Mouse (Mus musculus): ENCODE data around the gene Hcar2. TPM values are rescaled to one million over a fixed set of nuclear protein-coding genes. Genes with fewer than 3 reads are reported as not detected.
A peak's percentile ranks its signal among the peaks of the same experiment; 100 is the strongest.

Hcar2 gene
- total RNA-seq, 2 experiments from 2014 or later = not detected

DNA sequence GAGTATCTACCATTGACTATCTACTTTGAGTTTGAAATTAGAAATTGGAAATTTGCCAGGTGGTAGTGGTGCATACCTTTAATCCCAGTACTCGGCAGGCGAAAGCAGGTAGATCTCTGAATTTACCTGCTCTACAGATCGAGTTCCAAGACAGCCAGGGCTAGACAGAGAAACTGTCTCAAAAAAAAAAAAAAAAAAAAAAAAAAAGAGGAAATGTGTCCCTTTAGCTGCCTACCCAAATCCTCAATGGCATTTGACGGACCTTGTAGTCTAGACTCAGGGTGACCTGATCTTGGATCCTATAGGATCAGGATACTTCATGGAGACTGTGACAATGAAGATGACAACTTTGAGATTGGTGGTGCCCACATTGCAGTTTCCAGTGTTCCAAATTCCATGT, 1.2 kb upstream of the Hcar2 start:
- intact Hi-C loops (cut with DNase I) = no loop called here
- no peak for DNase-seq (ENCODE audit: low spot score in 2 of 2)

DNA sequence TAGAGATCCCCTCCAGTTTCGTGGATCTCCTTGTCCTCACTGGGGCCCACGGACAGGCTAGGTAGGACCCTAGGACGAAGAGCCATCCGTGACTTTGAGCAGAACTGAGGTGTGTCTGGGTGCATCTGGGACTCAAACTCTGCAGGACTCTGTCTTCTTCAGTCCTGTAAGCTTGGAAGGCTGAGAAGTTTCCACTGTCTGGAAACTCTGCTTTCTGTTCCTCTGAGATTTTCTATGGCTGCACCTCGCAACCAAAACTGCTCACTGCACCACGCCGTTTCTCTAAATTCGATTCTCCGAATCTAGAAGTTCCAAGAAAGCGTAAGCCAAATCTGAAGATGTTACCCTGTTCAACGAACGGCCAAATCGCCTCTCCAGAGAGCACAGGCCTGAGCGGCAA, 1.4 kb downstream of the Hcar2 start:
- intact Hi-C loops (cut with DNase I) = no loop called here
- DNase-seq (ENCODE audit: low spot score in 2 of 2) = no peak

DNA sequence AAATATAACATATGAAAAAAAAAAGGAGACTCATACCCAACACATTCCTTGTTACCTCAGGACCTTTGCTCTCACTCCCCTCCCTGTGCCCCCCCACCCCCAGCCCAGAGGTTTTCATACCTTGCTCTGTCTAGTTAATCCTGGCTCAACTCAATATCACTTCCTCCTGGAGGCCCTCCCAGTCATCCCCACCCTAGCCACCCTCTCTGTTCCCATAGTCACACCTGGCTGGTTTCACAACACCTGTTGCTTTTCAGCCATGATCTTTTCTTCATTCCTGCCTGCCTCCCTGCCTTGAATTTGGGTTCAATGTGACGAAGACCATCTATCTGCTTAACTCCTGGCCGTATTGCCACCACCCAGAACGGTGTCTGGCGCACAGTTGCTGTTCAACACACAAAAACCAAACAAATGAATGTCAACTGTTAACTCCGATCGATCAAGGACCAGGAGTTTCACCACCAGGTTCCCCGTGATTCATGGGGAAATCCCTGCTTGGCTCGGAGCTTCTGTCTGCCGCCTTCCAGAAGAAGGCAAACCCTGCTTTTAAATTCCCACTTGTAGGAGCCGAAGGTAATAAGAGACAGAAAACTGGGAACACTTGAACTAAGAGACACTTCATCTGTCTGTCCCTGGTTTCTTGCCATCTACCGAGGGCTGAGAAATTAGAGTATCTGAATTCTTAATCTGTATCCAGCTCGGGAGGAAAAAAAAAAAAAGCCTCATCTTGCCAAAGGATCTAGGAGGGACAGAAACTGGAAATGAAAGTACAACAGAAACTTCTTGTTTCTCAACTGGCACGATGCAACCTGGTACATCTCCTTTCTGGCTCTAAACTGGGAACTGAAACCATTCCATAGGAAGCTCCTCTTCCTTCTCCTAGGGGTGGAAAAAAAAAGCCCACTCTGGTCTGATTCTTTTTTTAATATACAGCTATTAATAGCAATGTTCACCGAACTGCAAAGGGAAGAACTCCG, 2.6 kb downstream of the Hcar2 start:
- DNase-seq (ENCODE audit: low spot score in 2 of 2) = no peak
- intact Hi-C loops (cut with DNase I) = no loop called here

DNA sequence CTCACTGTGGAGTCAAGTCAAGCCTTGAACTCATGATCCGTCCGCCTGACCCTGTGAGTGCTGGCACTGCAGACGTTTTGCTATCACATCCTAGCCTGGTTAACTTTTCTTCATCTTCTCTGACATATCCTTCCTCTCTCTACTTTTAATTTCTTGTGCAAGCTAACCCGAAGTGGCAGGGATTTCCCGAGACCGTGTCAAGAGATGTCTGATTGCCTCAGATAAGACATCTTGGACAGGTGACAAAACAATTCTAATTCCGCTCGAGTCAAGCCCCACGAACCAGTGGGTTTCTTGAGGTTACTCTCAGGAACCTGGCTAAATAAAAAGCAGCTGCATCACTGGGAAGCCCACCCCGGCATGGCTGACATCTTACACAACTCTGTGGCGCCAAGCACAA, 6.5 kb downstream of the Hcar2 start:
- intact Hi-C loops (cut with DNase I) = no loop called here
- DNase-seq (ENCODE audit: low spot score in 2 of 2) = no peak

DNA sequence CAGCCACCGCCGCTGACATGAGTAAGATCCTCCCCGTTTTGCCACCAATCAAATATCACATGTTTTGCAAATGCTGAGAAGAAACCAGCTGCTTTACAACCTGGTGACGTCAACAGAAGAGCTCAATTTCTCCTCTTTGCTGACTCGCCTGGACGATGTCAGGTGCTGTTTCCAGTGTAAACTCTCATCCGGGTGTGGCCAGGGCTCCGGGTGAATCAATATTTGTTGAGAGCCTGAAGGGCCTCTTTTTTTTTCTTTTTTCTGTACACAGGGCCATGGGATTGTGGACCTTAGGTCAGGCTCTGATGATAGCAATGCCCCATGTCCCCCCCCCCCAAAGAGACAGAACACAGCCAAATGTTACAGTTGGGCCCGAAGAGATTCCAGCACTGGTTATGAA, 10.8 kb downstream of the Hcar2 start:
- DNase-seq (ENCODE audit: low spot score in 2 of 2) = no peak
- intact Hi-C loops (cut with DNase I) = no loop called here

GRCm38 (mm10) chr5:123853877-123854504, 11.3 kb downstream of the Hcar2 start:
- intact Hi-C loops (cut with DNase I) = no loop called here
- no peak for DNase-seq (ENCODE audit: low spot score in 2 of 2)

DNA sequence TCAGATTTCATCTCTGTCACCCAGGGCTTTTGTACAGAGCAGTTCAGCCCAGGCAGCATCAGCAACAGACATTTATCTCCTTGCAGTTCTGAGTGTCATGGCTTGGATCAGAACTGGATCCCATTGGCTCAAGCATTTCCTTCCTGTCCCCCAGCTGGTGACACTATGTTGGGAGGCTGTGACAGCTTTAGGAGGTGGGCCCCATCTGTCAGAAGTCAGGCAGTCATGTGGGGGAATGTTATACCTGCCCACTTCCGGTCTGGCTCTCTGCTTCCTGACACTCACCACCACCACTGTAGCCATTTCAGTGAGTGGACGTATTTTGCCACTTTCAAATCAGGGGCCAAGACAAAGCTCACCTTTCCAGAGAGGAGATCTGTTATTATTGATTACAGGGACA, 13.9 kb downstream of the Hcar2 start:
- intact Hi-C loops (cut with DNase I) = no loop called here
- no peak for DNase-seq (ENCODE audit: low spot score in 2 of 2)

- DNase-seq (ENCODE audit: low spot score in 2 of 2) = no peak
- intact Hi-C loops (cut with DNase I) = no loop called here
These were observed 21.0 kb downstream of the Hcar2 start for GRCm38 (mm10) chr5:123844316-123844715.

GRCm38 (mm10) chr5:123843816-123844215, 21.5 kb downstream of the Hcar2 start:
- intact Hi-C loops (cut with DNase I) = no loop called here
- no peak for DNase-seq (ENCODE audit: low spot score in 2 of 2)

DNA sequence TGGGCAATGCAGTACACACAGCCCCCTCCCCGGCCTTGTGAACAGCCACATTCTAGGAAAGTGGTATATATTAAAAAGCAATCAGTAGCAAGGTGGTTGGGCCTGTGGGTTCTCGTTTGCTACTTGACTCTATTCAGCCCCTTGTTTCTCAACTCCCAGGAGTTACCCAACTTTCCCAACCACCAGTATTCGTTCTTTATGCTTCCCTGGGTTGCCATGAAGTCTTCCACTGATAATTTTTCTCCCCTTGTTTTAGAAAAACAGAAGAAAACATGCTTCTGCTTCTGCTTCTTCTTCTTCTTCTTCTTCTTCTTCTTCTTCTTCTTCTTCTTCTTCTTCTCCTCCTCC, 22.4 kb downstream of the Hcar2 start:
- intact Hi-C loops (cut with DNase I) = no loop called here
- DNase-seq (ENCODE audit: low spot score in 2 of 2) = no peak

GRCm38 (mm10) chr5:123842221-123842934, 22.9 kb downstream of the Hcar2 start:
- DNase-seq (ENCODE audit: low spot score in 2 of 2) = no peak
- intact Hi-C loops (cut with DNase I) = no loop called here

DNA sequence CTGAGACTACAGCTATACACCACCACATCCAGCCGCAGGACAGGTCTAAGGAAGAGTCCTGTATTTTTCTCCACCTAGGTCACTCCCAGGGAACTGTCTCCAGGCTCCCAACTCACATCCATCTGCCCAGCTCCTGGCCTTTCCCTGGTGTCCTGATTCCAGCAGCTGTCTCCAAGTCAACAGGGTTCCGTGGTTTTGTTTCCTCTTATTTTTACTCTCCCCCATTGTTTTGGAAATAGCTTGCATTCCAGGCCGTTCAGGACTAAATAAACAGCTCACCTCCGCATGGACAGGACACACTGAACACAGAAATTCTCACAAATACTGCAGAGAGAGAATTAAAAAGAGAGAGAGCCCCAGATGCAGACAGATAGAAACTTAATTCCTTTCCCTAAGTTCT, 27.9 kb downstream of the Hcar2 start:
- DNase-seq (ENCODE audit: low spot score in 2 of 2) = no peak
- intact Hi-C loops (cut with DNase I) = no loop called here

DNA sequence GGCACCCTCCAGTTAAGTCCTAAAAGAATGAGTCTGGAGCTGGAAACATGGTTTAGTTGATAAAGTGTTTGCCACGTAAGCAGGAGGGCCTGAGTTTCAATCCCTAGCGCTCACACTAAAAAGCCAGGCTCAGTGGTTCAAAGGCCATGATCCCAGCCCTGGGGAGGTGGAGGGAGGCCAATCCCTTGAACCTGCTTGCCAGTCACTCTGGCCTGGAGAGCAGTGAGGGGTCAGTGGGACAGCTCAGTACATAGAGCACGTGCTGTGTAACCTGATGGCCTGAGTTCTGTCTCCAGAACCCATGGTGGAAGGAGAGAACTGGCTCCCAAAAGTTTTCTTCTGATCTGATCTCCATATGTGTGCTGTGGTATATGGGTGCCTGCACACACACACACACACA, 30.5 kb downstream of the Hcar2 start:
- DNase-seq (ENCODE audit: low spot score in 2 of 2) = no peak
- intact Hi-C loops (cut with DNase I) = no loop called here

- intact Hi-C loops (cut with DNase I) = no loop called here
- DNase-seq (ENCODE audit: low spot score in 2 of 2) = no peak
These were observed 33.0 kb downstream of the Hcar2 start for GRCm38 (mm10) chr5:123832309-123832708.

DNA sequence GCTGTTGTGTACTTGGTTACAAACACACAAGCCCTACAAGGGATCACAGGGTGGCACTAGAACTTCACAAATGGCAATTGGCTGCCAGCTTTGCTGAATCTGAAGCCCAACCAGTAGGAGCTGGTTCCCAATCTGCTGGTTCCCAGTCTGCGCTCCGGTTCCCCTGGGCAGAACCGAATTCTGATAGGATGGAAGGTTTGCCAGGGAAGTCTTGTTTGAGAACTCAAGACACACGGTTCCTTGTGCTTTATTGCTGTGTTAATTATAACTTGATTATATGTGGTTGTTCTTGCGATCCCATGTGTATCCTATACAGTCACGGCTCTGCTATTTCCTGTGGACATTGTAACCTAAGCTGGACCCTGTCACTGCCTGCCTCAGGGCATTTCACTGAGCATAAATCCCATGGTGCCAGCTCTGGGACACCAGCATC, 37.6 kb downstream of the Hcar2 start:
- intact Hi-C loops (cut with DNase I) = loop anchor here (2.0 to 5.0 kb wide), 2 partner anchors 79 to 170 kb away; partner anchors contain the start of gene Denr
- no peak for DNase-seq (ENCODE audit: low spot score in 2 of 2)

GRCm38 (mm10) chr5:123822706-123823105, 42.6 kb downstream of the Hcar2 start:
- intact Hi-C loops (cut with DNase I) = no loop called here

GRCm38 (mm10) chr5:123821264-123821571, 44.1 kb downstream of the Hcar2 start:
- DNase-seq (ENCODE audit: low spot score in 2 of 2) = no peak
- intact Hi-C loops (cut with DNase I) = no loop called here

More at GRCm38 (mm10) chr5:123822706-123823105, 42.6 kb downstream of the Hcar2 start:
- no peak for DNase-seq (ENCODE audit: low spot score in 2 of 2)

DNA sequence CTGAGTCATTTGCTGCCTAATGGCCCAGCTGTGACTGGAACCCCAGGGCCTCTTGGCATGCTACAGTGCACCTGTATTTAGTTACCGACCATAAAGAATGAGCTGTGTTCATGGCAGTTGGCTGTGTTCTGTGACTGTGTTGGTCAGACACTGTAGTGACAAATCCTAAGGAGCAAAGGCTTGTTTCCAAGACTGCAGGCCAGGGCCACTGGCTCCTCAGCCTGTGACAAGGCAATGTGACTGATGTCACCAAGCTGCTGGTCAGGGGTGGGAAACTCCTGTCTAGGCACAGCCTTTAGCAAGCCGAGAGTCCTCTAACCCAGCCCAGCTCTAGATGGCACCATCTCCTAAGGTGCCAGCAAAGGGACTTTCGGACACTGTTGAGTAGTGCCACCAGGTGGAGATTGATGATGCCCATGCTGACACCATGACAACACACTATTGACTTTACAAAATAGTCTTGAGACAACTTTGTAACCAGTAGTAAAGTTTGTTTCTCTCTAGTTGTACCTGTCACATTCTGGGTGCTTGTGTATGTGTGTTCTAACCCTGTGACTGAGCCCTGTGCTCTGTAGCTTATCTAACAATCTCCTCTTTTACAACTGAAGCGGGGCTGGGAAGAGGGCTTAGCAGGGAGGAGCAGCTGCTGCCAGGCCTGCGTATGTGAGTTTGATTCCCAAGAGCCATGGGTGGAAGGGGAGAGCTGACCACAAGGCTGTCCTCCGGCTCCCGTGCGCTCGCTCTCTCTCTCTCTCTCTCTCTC, 44.6 kb downstream of the Hcar2 start:
- intact Hi-C loops (cut with DNase I) = no loop called here
- no peak for DNase-seq (ENCODE audit: low spot score in 2 of 2)

DNA sequence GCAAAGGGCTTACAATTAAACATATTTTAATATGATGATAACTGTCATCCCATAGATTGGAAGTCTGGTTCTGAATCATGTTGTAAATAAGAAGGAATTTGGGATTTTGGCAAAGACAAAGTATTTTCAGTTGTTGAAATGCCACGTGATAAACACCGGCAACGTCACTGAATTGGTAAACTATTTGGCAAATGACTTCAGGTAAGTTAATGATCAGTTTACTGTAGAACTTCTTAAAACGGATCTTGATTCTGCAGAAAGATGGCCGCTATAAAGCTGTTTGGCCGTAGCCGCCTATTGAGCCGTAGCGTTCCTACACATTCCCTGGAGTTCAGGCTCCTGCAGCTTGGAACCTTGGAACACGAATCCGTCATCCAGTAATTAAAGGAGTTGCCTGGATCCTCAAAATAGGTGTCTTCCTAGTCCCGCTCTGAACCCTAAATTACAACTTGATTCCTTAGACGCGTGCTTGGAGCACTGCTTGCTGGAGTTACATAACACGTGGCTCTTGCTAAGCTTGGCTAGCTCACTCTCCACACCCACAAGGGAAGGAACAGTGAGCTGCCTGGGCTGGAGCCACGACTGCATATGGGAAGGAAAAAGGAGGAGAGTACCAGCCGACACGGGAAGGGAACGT, 46.2 kb downstream of the Hcar2 start:
- intact Hi-C loops (cut with DNase I) = no loop called here
- peak; percentile 69 to 75 for DNase-seq (ENCODE audit: low spot score in 2 of 2)
